Mouse (Mus musculus) intestine, embryonic 14.5 days (tissue): ENCODE results near the gene Vmn2r46. TPM values are rescaled to one million over a fixed set of nuclear protein-coding genes. Genes with fewer than 3 reads are reported as not detected.
"Not testable (repeated sequence)": the region's sequence is repeated elsewhere in the genome, so short reads cannot be mapped to it uniquely, and the experiment has no call there.

ENCODE experiments used
- ATAC-seq: fragments of 200-750 bp; cut with Nextera tagmentation; replicated peaks from 2 replicates; pipeline ENCODE4 v1.8.0; 2017; ENCODE audit warnings: low read depth, moderate number of reproducible peaks, moderate TSS enrichment, moderate library complexity; ENCODE audit not compliant: low FRiP score, low TSS enrichment
- DNase-seq: peaks from one replicate; pipeline ENCODE4 v3.0.0-alpha.2; 2018; ENCODE audit warnings: low spot score
- H3K27ac ChIP-seq: fragments of 300-500 bp; sonication (generic); 2 replicates; pipeline ENCODE4 v1.5.1; 2014; ENCODE audit warnings: low read depth, mild to moderate bottlenecking, control low read depth
- H3K27me3 ChIP-seq: fragments of 300-500 bp; sonication (generic); replicated peaks from 2 replicates; pipeline ENCODE4 v1.6.1; 2014; ENCODE audit warnings: low read length, control low read depth; ENCODE audit not compliant: control insufficient read depth, insufficient read depth
- H3K36me3 ChIP-seq: fragments of 300-500 bp; sonication (generic); 2 replicates; pipeline ENCODE4 v1.6.1; 2014; ENCODE audit warnings: low read length, control low read depth; ENCODE audit not compliant: control insufficient read depth, insufficient read depth
- H3K4me1 ChIP-seq: fragments of 300-500 bp; sonication (generic); replicated peaks from 2 replicates; pipeline ENCODE4 v1.6.1; 2014; ENCODE audit warnings: low read length, control low read depth, mixed read lengths; ENCODE audit not compliant: control insufficient read depth, insufficient read depth
- H3K4me2 ChIP-seq: fragments of 300-500 bp; sonication (generic); 2 replicates; pipeline ENCODE4 v1.6.1; 2014; ENCODE audit warnings: low read length
- H3K4me3 ChIP-seq: fragments of 300-500 bp; sonication (generic); 2 replicates; pipeline ENCODE4 v1.5.1; 2014; ENCODE audit warnings: low read depth, low read length, control low read depth, mixed read lengths
- H3K9ac ChIP-seq: fragments of 300-500 bp; sonication (generic); 2 replicates; pipeline ENCODE4 v1.6.1; 2014; ENCODE audit warnings: mild to moderate bottlenecking, low read length
- H3K9me3 ChIP-seq: fragments of 300-500 bp; sonication (generic); 2 replicates; pipeline ENCODE4 v1.6.1; 2016; ENCODE audit warnings: low read length, control low read depth; ENCODE audit not compliant: control insufficient read depth
- WGBS: fragments of 180-500 bp; shearing (Covaris S2); extraction: QIAGEN DNeasy Blood & Tissue Kit; methylation state at CpG from one replicate; pipeline ENCODE4 v1.1.7; 2014; 5-methylcytosine and 5-hydroxymethylcytosine counted together
- polyA plus RNA-seq: library from polyadenylated mRNA; unstranded; fragments of >200 nt; fragmentation: Nextera tagmentation; extraction: Ambion mirVana; gene quantifications from 2 replicates; pipeline ENCODE4 v1.2.1, GENCODE M21; 2014

Vmn2r46 gene
- not detected in 2 replicates for polyA plus RNA-seq

DNA sequence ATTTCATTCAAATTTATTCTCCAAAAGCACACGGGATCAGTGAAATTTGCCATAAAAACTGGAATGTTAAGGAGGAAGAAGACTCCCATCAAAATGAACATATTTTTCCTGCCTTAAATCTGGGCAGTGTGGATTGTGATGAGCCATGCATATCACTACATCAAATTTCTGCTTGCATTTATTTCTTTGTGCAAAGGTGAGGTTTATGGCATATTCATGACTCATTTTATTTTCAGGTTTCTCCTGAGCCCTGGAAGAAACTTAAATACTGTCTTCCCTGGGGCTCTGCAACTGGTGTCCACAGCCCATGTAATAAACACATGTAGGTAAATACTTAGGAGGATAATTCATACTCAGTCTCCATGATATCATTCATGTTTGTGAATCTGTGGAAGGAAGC lies at the start of gene Vmn2r46:
Gene Vmn2r46 (minus strand): TSS at position 101 of the 400 bp plus-strand sequence.
- not testable (repeated sequence) for H3K9ac ChIP-seq, ATAC-seq, H3K27ac ChIP-seq, H3K36me3 ChIP-seq, H3K4me2 ChIP-seq, DNase-seq, H3K27me3 ChIP-seq, H3K9me3 ChIP-seq, H3K4me3 ChIP-seq, H3K4me1 ChIP-seq
- WGBS = no CpG with 5 or more reads among the region's 1 CpGs

Other genes with a start within 250 kb of the Vmn2r46 start
- not detected in 2 replicates for gene Vmn2r47, start 70.8 kb upstream of the Vmn2r46 start, polyA plus RNA-seq
- gene Vmn2r48, start 183.0 kb upstream of the Vmn2r46 start, polyA plus RNA-seq = not detected in 2 replicates
- not detected in 2 replicates for gene Vmn2r49, start 221.7 kb upstream of the Vmn2r46 start, polyA plus RNA-seq